Mouse (Mus musculus): ENCODE data around the gene Fam71b.

Gene Fam71b

GRCm38 (mm10) chr11:46430123-46430522 lies 33.8 kb downstream of the Fam71b start:
- DNase-seq (ENCODE audit: low read depth, low spot score) = no peak

- DNase-seq (ENCODE audit: low read depth, low spot score) = peak; percentile 52
Measured at GRCm38 (mm10) chr11:46431129-46431528, 34.8 kb downstream of the Fam71b start.

DNA sequence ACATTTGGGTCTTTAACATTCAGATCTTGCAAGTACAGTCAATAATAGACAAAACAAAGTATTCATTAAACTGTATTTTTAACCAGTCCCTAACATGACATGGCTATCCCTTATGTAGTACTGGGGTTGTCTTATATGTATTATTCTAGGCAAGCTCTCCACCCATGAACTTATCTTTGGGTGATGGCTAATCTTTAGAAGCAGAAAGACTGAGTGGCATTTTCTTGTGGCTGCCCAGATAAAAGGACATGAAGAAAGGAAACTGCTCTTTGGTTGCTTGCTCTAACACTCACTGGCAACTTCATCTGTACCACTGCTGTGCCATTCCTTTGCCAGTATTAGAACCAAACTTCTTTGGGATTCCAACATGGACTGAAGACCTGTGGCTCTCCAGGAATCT lies 39.0 kb downstream of the Fam71b start:
- DNase-seq (ENCODE audit: low read depth, low spot score) = no peak

GRCm38 (mm10) chr11:46436760-46437458 lies 40.5 kb downstream of the Fam71b start, which contains the start of gene Med7:
Gene Med7 (plus strand): TSS chr11:46436925.
- peak; percentile 98 for DNase-seq (ENCODE audit: low read depth, low spot score)

GRCm38 (mm10) chr11:46437459-46438000 lies 41.2 kb downstream of the Fam71b start:
- no peak for DNase-seq (ENCODE audit: low read depth, low spot score)

GRCm38 (mm10) chr11:46439005-46439543 lies 42.7 kb downstream of the Fam71b start:
- DNase-seq (ENCODE audit: low read depth, low spot score) = no peak

DNA sequence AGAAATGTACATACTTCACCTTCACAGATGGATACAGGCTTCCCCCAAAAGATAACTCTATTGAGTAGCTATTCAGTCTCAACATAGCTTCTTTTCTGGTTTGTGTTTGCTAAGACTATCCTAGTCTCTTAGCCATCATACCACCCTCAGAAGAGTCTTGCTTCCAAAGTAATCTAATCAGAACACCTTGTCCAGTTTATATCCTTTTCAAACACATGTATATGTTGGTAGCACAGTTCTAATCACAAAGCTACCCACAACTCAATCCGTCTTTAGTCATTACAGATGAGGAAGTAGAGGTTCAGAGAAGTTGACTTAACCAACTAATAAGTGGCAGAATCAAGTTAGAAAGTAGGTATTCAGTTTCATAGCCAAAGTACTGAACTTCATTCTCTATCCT lies 45.4 kb downstream of the Fam71b start:
- DNase-seq (ENCODE audit: low read depth, low spot score) = no peak

- no peak for DNase-seq (ENCODE audit: low read depth, low spot score)
Measured at GRCm38 (mm10) chr11:46443152-46443551, 46.8 kb downstream of the Fam71b start.

- no peak for DNase-seq (ENCODE audit: low read depth, low spot score)
Measured at GRCm38 (mm10) chr11:46443979-46444378, 47.6 kb downstream of the Fam71b start.

DNA sequence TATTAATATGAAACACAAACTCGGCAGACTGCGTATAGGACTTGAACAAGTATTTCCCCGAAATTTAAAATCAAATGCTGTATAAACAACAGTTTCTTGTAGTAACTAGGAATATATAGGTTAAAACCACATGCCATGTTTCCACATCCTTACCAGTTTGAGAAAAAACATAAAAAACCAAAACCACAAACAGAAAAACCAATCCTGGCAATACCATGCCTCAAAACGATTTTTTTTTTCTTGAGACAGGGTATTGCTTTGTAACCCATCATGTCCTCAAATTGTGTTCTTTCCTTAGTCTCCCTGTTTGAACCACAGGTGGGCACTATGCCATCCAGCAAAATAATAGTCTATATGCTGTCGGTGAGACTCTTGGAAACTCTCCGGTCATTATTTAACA lies 49.8 kb downstream of the Fam71b start:
- DNase-seq (ENCODE audit: low read depth, low spot score) = no peak

DNA sequence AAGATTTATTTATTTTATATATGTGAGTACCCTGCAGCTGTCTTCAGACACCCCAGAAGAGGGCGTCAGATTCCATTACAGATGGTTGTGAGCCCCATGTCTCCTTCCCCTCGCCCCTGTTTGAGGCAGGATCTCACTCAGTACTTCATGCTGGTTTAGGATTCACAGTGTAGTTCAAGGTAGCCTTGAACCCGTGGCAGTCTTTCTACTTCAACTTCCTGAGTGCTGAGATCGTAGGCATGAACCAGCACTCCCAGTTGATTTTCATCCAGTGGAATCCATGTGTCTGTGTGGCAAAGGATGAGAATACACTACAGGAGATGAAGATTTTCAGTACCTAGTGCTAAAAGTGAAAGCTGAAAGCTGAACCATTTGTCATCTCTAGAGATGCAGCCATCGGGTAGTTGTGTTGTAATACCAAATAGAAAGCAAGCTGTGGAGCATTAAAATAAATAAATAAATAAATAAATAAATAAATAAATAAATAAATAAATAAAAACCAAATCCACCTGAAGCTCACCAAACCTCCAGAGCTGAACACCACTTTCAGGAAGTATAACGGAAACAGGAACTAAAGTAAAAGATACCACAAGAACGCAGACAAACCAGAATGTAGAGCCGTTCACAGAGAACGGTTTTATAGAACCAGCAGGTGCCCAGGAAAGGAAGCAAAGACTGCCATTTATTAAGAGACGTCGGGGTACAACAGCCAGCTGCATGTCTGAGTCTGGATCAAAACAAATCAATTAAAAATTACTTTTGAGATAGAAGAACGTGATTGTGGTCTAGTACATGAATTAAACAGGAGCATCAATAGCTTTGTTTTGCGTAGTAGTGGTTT lies 51.5 kb downstream of the Fam71b start:
- DNase-seq (ENCODE audit: low read depth, low spot score) = no peak

DNA sequence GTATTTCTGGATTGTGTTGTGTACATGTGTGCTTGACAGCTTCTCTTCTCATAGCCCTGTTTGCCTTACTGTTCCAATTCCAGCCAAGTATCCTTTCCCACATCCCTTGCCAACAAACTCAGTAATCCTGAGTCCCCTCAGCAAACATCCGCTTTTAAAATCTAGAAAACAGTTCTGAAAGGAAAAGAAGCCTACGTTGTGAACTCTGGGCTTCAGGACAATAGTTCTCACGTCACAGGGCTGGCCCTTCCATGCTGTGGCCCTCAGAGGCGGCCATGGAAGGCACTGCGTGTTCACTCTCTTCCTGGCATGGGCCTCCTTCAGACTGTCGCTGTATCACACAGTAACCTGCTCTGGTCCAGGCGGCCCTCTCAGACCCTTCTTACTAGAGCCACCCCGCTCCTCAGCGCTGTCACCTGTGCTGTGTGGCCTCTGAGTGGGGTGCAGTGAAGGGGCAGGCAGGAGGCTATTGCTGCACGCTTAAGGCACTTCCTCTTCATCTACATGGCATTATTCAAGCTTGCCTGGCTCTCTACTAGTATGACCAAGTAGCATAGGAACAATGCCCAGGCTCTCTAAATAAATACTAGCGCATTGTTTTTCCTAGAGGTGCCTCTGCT lies 53.2 kb downstream of the Fam71b start:
- DNase-seq (ENCODE audit: low read depth, low spot score) = no peak

DNA sequence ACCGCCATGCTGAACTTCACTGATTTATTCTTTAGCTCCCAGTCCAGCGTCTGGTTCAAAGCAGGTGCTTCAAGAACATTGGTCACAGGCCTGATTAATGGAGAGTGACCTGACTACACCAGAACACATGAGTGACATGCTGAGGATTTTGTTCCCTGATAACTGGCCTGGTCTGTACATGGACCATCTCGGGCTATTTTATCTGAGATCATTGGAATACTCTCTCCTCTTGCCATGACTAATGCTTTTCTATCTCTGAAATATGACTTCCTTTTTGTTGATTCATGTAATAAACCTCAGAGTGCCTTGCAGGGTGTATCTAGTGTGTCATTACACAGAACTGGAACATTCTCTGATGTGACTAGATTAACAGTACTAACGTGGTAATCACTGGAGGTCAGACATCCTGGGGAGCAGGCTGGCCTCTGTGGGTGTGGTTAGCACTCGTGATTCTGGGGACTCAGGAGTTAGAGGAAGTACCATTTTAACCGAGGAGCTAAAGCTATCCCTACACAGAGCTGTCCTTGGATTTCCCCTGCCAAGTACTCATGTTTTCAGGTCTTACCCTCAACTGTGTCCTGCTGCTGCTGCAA lies 58.2 kb downstream of the Fam71b start, which contains the start of gene Havcr2:
Havcr2 (plus strand) TSS at position 483 of the 593 bp plus-strand sequence.
- no peak for DNase-seq (ENCODE audit: low read depth, low spot score)

Measured in skeletal muscle tissue, adult 2 months (tissue).